Mouse (Mus musculus) left cerebral cortex, postnatal 14 days (tissue): Measurements from ENCODE around the gene Lamb3. TPM values are rescaled to one million over a fixed set of nuclear protein-coding genes. Genes with fewer than 3 reads are reported as not detected.

Experiments used
- DNase-seq, 2 experiments: peaks; one replicate each; pipeline ENCODE4 v3.0.0; 2021 to 2022; ENCODE audit warnings: low spot score in 2 of 2, mixed read lengths in 1 of 2
- intact Hi-C: fragments of 180-260 bp; cut with DNase I; formaldehyde crosslinking; loops from one replicate; pipeline ENCODE4 v1.15.1; 2025
- total RNA-seq, 2 experiments: library from RNA; stranded (reverse); gene quantifications; 2 replicates each; pipeline ENCODE4 v1.2.3; 2021

Gene Lamb3
- total RNA-seq, 2 experiments from 2014 or later = 1.6 to 3.0 TPM

- intact Hi-C loops = no loop called here
- no peak for DNase-seq
These were observed 142.4 kb downstream of the Lamb3 start for GRCm38 (mm10) chr1:193349702-193350545.

- DNase-seq = peak; percentile 69 to 87
- intact Hi-C loops = no loop called here
These were observed 143.0 kb downstream of the Lamb3 start for GRCm38 (mm10) chr1:193350546-193350801.

GRCm38 (mm10) chr1:193351583-193351982 is 144.1 kb downstream of the Lamb3 start:
- DNase-seq = peak; percentile 58 to 70

GRCm38 (mm10) chr1:193359199-193359598 is 151.7 kb downstream of the Lamb3 start:
- intact Hi-C loops = no loop called here
- DNase-seq = no peak

More at GRCm38 (mm10) chr1:193351583-193351982, 144.1 kb downstream of the Lamb3 start:
- intact Hi-C loops = no loop called here

- no peak for DNase-seq
- intact Hi-C loops = loop anchor here (5.0 kb wide), 1 partner anchor 104 kb away; no protein-coding TSS in a partner anchor
These were observed 153.7 kb downstream of the Lamb3 start for GRCm38 (mm10) chr1:193361181-193361580.

GRCm38 (mm10) chr1:193362078-193362477 is 154.6 kb downstream of the Lamb3 start:
- intact Hi-C loops = loop anchor here (5.0 kb wide), 1 partner anchor 105 kb away; no protein-coding TSS in a partner anchor
- no peak for DNase-seq

- DNase-seq = peak; percentile 70 to 84
- intact Hi-C loops = loop anchor here (5.0 kb wide), 1 partner anchor 107 kb away; no protein-coding TSS in a partner anchor
These were observed 156.3 kb downstream of the Lamb3 start for GRCm38 (mm10) chr1:193363801-193364231.

- peak; percentile 76 to 78 for DNase-seq
- intact Hi-C loops = no loop called here
These were observed 160.6 kb downstream of the Lamb3 start for GRCm38 (mm10) chr1:193368055-193368454.

- intact Hi-C loops = no loop called here
- DNase-seq = no peak
These were observed 161.6 kb downstream of the Lamb3 start for GRCm38 (mm10) chr1:193369091-193369490.

- peak; percentile 57 to 84 for DNase-seq
- intact Hi-C loops = no loop called here
These were observed 162.6 kb downstream of the Lamb3 start, which contains the start of gene Camk1g for GRCm38 (mm10) chr1:193370096-193370495. Gene Camk1g, minus strand, starts transcription at chr1:193370298.

GRCm38 (mm10) chr1:193373906-193374413 is 166.5 kb downstream of the Lamb3 start:
- DNase-seq = no peak
- intact Hi-C loops = no loop called here

- peak in 1 of 2 experiments; percentile 54 for DNase-seq
- intact Hi-C loops = loop anchor here (1.0 kb wide), 1 partner anchor 121 kb away; no protein-coding TSS in a partner anchor
These were observed 169.1 kb downstream of the Lamb3 start for GRCm38 (mm10) chr1:193376478-193377134.

- intact Hi-C loops = loop anchor here (2.0 to 10.0 kb wide), 4 partner anchors 49 to 1575 kb away; partner anchors contain the start of gene Lamb3
- no peak for DNase-seq
These were observed 172.1 kb downstream of the Lamb3 start for GRCm38 (mm10) chr1:193379634-193380033.

GRCm38 (mm10) chr1:193380877-193381276 is 173.4 kb downstream of the Lamb3 start:
- DNase-seq = peak in 1 of 2 experiments; percentile 57
- intact Hi-C loops = loop anchor here (2.0 to 10.0 kb wide), 4 partner anchors 50 to 1574 kb away; partner anchors contain the start of gene Lamb3

- intact Hi-C loops = loop anchor here (2.0 to 10.0 kb wide), 4 partner anchors 51 to 1573 kb away; partner anchors contain the start of gene Lamb3
- peak; percentile 43 to 75 for DNase-seq
These were observed 174.3 kb downstream of the Lamb3 start for GRCm38 (mm10) chr1:193381597-193382404.

GRCm38 (mm10) chr1:193382435-193382834 is 174.9 kb downstream of the Lamb3 start:
- intact Hi-C loops = loop anchor here (5.0 to 10.0 kb wide), 3 partner anchors 175 to 1572 kb away; partner anchors contain the start of gene Lamb3
- no peak for DNase-seq

- DNase-seq = peak in 1 of 2 experiments; percentile 41
These were observed 175.5 kb downstream of the Lamb3 start for GRCm38 (mm10) chr1:193382841-193383462.

GRCm38 (mm10) chr1:193386136-193386535 is 178.6 kb downstream of the Lamb3 start:
- intact Hi-C loops = loop anchor here (5.0 to 10.0 kb wide), 3 partner anchors 201 to 1569 kb away; no protein-coding TSS in a partner anchor
- peak; percentile 89 for DNase-seq

More at GRCm38 (mm10) chr1:193382841-193383462, 175.5 kb downstream of the Lamb3 start:
- intact Hi-C loops = loop anchor here (5.0 to 10.0 kb wide), 3 partner anchors 176 to 1572 kb away; partner anchors contain the start of gene Lamb3
